Mouse (Mus musculus) heart, postnatal 0 days (tissue): ENCODE measurements around the gene Nutm1. TPM values are rescaled to one million over a fixed set of nuclear protein-coding genes. Genes with fewer than 3 reads are reported as not detected.

ENCODE experiments used
- ATAC-seq: fragments of 200-750 bp; cut with Nextera tagmentation; 2 replicates; pipeline ENCODE4 v1.8.0; 2017; ENCODE audit warnings: low read depth, moderate number of reproducible peaks, moderate library complexity; ENCODE audit not compliant: insufficient read depth
- DNase-seq: peaks from one replicate; pipeline ENCODE4 v3.0.0-alpha.2; 2016; ENCODE audit warnings: low spot score
- H3K27ac ChIP-seq: fragments of 300-500 bp; sonication (generic); 2 replicates; pipeline ENCODE4 v1.5.1; 2014; ENCODE audit warnings: low read depth, mild to moderate bottlenecking
- H3K27me3 ChIP-seq: fragments of 300-500 bp; sonication (generic); 2 replicates; pipeline ENCODE4 v1.6.1; 2014; ENCODE audit warnings: low read length, mixed read lengths; ENCODE audit not compliant: control insufficient read depth, insufficient read depth
- H3K36me3 ChIP-seq: fragments of 300-500 bp; sonication (generic); replicated peaks from 2 replicates; pipeline ENCODE4 v1.6.1; 2014; ENCODE audit warnings: low read length, mixed read lengths; ENCODE audit not compliant: control insufficient read depth, insufficient read depth
- H3K4me1 ChIP-seq: fragments of 300-500 bp; sonication (generic); 2 replicates; pipeline ENCODE4 v1.6.1; 2014; ENCODE audit warnings: antibody characterized with exemption; ENCODE audit not compliant: control insufficient read depth, insufficient read depth
- H3K4me2 ChIP-seq: fragments of 300-500 bp; sonication (generic); 2 replicates; pipeline ENCODE4 v1.6.1; 2014; ENCODE audit warnings: low read depth, mild to moderate bottlenecking, low read length, moderate library complexity
- H3K4me3 ChIP-seq: fragments of 300-500 bp; sonication (generic); 2 replicates; pipeline ENCODE4 v1.5.1; 2014; ENCODE audit warnings: low read depth, low read length
- H3K9ac ChIP-seq: fragments of 300-500 bp; sonication (generic); replicated peaks from 2 replicates; pipeline ENCODE4 v1.6.1; 2014; ENCODE audit warnings: low read depth, low read length, mixed read lengths
- H3K9me3 ChIP-seq: fragments of 300-500 bp; sonication (generic); replicated peaks from 2 replicates; pipeline ENCODE4 v1.6.1; 2016; ENCODE audit warnings: low read length; ENCODE audit not compliant: control insufficient read depth
- CTCF ChIP-seq: IDR thresholded peaks from 2 replicates; pipeline ENCODE4 v1.5.1; 2016; ENCODE audit warnings: antibody characterized with exemption, control low read depth, low read depth
- EP300 ChIP-seq: IDR thresholded peaks from 2 replicates; pipeline ENCODE4 v1.6.1; 2016; ENCODE audit warnings: antibody characterized with exemption, low read depth
- WGBS: fragments of 180-500 bp; shearing (Covaris S2); extraction: QIAGEN DNeasy Blood & Tissue Kit; methylation state at CpG from one replicate; pipeline ENCODE4 v1.1.7; 2014; 5-methylcytosine and 5-hydroxymethylcytosine counted together
- polyA plus RNA-seq: library from polyadenylated mRNA; unstranded; fragments of >200 nt; fragmentation: Nextera tagmentation; extraction: Ambion mirVana; gene quantifications from 2 replicates; pipeline ENCODE4 v1.2.1, GENCODE M21; 2015
- total RNA-seq: library from RNA; depleted of rRNA; stranded (reverse); fragments of >200 nt; gene quantifications from 2 replicates; pipeline ENCODE4 v1.2.3, GENCODE M21; 2014; ENCODE audit warnings: low replicate concordance

Gene Nutm1
- total and polyA plus RNA-seq, 2 experiments from 2014 or later, result not detected

GRCm38 (mm10) chr2:112261748-112262653, 2.9 kb upstream of the Nutm1 start, which contains the start of gene Nop10:
TSS of gene Nop10 (plus strand) at chr2:112261926.
- whole genome bisulfite sequencing, result under 1% methylated on average over 36 of the region's 36 CpGs

GRCm38 (mm10) chr2:112254675-112255515, 4.2 kb downstream of the Nutm1 start:
- ATAC-seq (no peak), DNase-seq (no peak)
- H3K36me3 ChIP-seq, result no peaks in the 10 kb centered on the region
- no peaks in the 10 kb centered on the region for H3K9me3 ChIP-seq
- no peaks in the 10 kb centered on the region for H3K27me3 ChIP-seq
- no peak overlapping the region for H3K4me2 ChIP-seq
- H3K4me1 ChIP-seq, result no peaks in the 10 kb centered on the region
- WGBS, result 73% methylated on average over 7 of the region's 7 CpGs
- TF ChIP-seq CTCF, result no peak
- no peak for TF ChIP-seq EP300
- H3K9ac ChIP-seq, result no peak overlapping the region
- no peak overlapping the region for H3K27ac ChIP-seq
- no peak overlapping the region for H3K4me3 ChIP-seq

More at GRCm38 (mm10) chr2:112261748-112262653, 2.9 kb upstream of the Nutm1 start, which contains the start of gene Nop10:
- Histone ChIP-seq H3K27ac (peak within 1 kb of the TSS; percentile 74), H3K27me3 (no peaks in the 10 kb centered on the region), H3K36me3 (no peaks in the 10 kb centered on the region), H3K4me2 (peak within 1 kb of the TSS; percentile 78), H3K4me1 (peaks cover 5% of the 10 kb centered on the region; the same call in 1 of the 2 replicates), H3K9me3 (no peaks in the 10 kb centered on the region), H3K9ac (peak within 1 kb of the TSS; percentile 48; the same call in 1 of the 2 replicates), H3K4me3 (peak within 1 kb of the TSS; percentile 66)
- TF ChIP-seq EP300 (no peak; the same call in 1 of the 2 replicates), CTCF (peak; percentile 84)
- DNase-seq (peak; percentile 83), ATAC-seq (peak; percentile 27; the same call in 1 of the 2 replicates)

DNA sequence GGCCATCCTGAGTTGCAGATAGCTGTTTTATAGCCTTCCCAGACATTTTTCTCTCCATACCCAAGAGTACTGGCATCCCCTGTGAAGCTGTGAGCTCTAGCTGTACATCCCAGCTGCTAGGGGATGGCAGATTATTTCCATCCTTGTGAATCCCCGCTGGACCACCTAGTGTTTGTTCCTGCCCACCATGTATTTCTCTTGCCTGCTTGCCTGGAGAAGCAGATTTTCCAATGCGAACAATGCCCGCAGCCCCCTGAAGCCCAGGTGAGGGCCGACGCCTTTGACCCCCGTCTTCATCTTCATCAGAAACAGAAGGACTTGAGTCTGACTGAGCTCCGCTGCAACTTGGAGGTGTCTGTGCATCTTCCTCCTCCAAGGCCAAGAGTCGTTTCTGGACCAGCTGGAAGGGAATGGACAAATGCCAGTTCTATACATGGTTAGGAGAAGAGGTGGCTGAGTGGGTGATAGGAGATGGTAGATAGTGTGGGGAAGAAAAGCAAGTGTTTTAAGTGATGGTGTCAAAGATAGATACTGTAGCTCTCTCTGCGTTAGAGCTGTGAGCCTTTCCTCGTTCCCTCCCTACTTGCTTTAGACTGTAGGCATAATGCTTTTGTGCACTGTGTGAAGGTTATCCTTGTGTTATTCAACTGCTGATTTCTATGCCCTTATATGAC, 9.2 kb downstream of the Nutm1 start:
- no peaks in the 10 kb centered on the region for H3K4me1 ChIP-seq
- H3K9me3 ChIP-seq, result no peaks in the 10 kb centered on the region
- DNase-seq, result no peak
- no peak for ATAC-seq
- H3K4me2 ChIP-seq, result no peak overlapping the region
- no peak overlapping the region for H3K27ac ChIP-seq
- 82% methylated on average over 10 of the region's 10 CpGs for WGBS
- H3K27me3 ChIP-seq, result no peaks in the 10 kb centered on the region
- no peak overlapping the region for H3K9ac ChIP-seq
- H3K36me3 ChIP-seq, result no peaks in the 10 kb centered on the region
- no peak for TF ChIP-seq EP300
- no peak for TF ChIP-seq CTCF
- H3K4me3 ChIP-seq, result no peak overlapping the region

GRCm38 (mm10) chr2:112247323-112247722, 11.8 kb downstream of the Nutm1 start:
- TF ChIP-seq CTCF, result no peak
- TF ChIP-seq EP300, result no peak
- DNase-seq (no peak), ATAC-seq (no peak)
- 73% methylated on average over 10 of the region's 10 CpGs for WGBS
- H3K27ac ChIP-seq, result no peak overlapping the region
- no peaks in the 10 kb centered on the region for H3K4me1 ChIP-seq
- no peak overlapping the region for H3K4me3 ChIP-seq
- no peaks in the 10 kb centered on the region for H3K27me3 ChIP-seq
- H3K36me3 ChIP-seq, result peaks cover 4% of the 10 kb centered on the region; the same call in 1 of the 2 replicates
- H3K4me2 ChIP-seq, result no peak overlapping the region
- no peak overlapping the region for H3K9ac ChIP-seq
- H3K9me3 ChIP-seq, result no peaks in the 10 kb centered on the region

DNA sequence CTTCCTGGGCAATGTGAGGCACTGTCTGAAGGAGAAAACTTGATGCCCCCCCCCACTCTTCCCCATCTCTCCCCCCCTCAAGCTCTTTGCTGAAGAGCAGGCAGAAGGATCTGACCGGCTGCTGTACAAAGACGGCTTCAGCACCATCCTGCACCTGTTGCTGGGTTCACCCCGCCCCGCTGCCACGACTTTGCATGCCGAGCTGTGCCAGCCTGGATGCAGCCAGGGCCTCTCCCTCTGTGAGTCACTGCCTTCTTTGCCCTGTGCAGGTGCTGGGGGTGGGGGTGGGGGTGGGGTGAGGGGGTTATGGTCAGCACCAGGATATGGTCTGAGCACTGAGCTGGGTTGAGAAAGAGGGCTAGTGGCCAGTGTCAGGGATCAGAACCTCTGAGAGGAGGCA, 12.9 kb downstream of the Nutm1 start:
- Histone ChIP-seq H3K27ac (no peak overlapping the region), H3K27me3 (no peaks in the 10 kb centered on the region), H3K4me2 (no peak overlapping the region), H3K9me3 (no peaks in the 10 kb centered on the region), H3K4me1 (no peaks in the 10 kb centered on the region), H3K9ac (no peak overlapping the region), H3K4me3 (no peak overlapping the region), H3K36me3 (peaks cover 4% of the 10 kb centered on the region; the same call in 1 of the 2 replicates)
- 90% methylated on average over 6 of the region's 6 CpGs for WGBS
- ATAC-seq (no peak), DNase-seq (no peak)
- TF ChIP-seq EP300, result no peak
- TF ChIP-seq CTCF, result no peak
